Mouse (Mus musculus) myocyte (in vitro differentiated cells): ENCODE measurements around the gene Kalrn. TPM values are rescaled to one million over a fixed set of nuclear protein-coding genes. Genes with fewer than 3 reads are reported as not detected.

ENCODE experiments used
- H3K27me3 ChIP-seq: one replicate; pipeline ENCODE4 v1.6.1; 2011; ENCODE audit not compliant: control insufficient read depth, insufficient read depth, insufficient read length
- H3K36me3 ChIP-seq: one replicate; pipeline ENCODE4 v1.6.1; 2011; ENCODE audit not compliant: control insufficient read depth, insufficient read depth
- H3K4me2 ChIP-seq: one replicate; pipeline ENCODE4 v1.6.1; 2011; ENCODE audit warnings: low read depth, control low read depth
- H3K4me3 ChIP-seq: one replicate; pipeline ENCODE4 v1.5.1; 2011; ENCODE audit warnings: mild to moderate bottlenecking, control low read depth, moderate library complexity
- H3K79me2 ChIP-seq: one replicate; pipeline ENCODE4 v1.6.1; 2011; ENCODE audit not compliant: control insufficient read depth, insufficient read depth
- H3ac ChIP-seq: one replicate; pipeline ENCODE4 v1.6.1; 2011; ENCODE audit not compliant: control insufficient read depth, insufficient read length
- CEBPB ChIP-seq: IDR thresholded peaks from 2 replicates; pipeline ENCODE4 v1.6.1; 2011; ENCODE audit warnings: mild to moderate bottlenecking, moderate library complexity; ENCODE audit not compliant: poor library complexity, insufficient read depth, severe bottlenecking
- E2F4 ChIP-seq: IDR thresholded peaks from one replicate; pipeline ENCODE4 v1.6.1; 2011; ENCODE audit warnings: mild to moderate bottlenecking, control low read depth, moderate library complexity; ENCODE audit not compliant: insufficient read depth
- MAX ChIP-seq: IDR thresholded peaks from one replicate; pipeline ENCODE4 v1.6.1; 2011; ENCODE audit warnings: low read depth, mild to moderate bottlenecking, control low read depth
- MYOD1 ChIP-seq, 3 experiments: IDR thresholded peaks; one replicate each; pipeline ENCODE4 v1.6.1; 2011; ENCODE audit warnings: control low read depth in 2 of 3, low read depth in 2 of 3, mild to moderate bottlenecking in 2 of 3, moderate library complexity in 1 of 3; ENCODE audit not compliant: insufficient read length in 2 of 3, control insufficient read depth in 1 of 3
- MYOG ChIP-seq, 3 experiments: IDR thresholded peaks; one replicate each; pipeline ENCODE4 v1.6.1; 2011; ENCODE audit warnings: control low read depth in 2 of 3, low read depth in 2 of 3, mild to moderate bottlenecking in 2 of 3; ENCODE audit not compliant: insufficient read length in 2 of 3, control insufficient read depth in 1 of 3, insufficient read depth in 1 of 3
- POLR2A ChIP-seq: IDR thresholded peaks from one replicate; pipeline ENCODE4 v1.6.1; 2011; ENCODE audit warnings: low read depth, mild to moderate bottlenecking, control low read depth, moderate library complexity; ENCODE audit not compliant: insufficient read length
- POLR2AphosphoS2 ChIP-seq: IDR thresholded peaks from one replicate; pipeline ENCODE4 v1.6.1; 2011; ENCODE audit warnings: low read depth, control low read depth; ENCODE audit not compliant: insufficient read length
- REST ChIP-seq: IDR thresholded peaks from one replicate; pipeline ENCODE4 v1.6.1; 2011; ENCODE audit warnings: mild to moderate bottlenecking, control low read depth, moderate library complexity; ENCODE audit not compliant: insufficient read depth, insufficient read length
- SRF ChIP-seq: IDR thresholded peaks from one replicate; pipeline ENCODE4 v1.6.1; 2011; ENCODE audit warnings: low read depth; ENCODE audit not compliant: control insufficient read depth, insufficient read length
- TCF12 ChIP-seq: IDR thresholded peaks from one replicate; pipeline ENCODE4 v1.6.1; 2011; ENCODE audit warnings: mild to moderate bottlenecking, control low read depth; ENCODE audit not compliant: poor library complexity, insufficient read depth, severe bottlenecking
- TCF3 ChIP-seq: IDR thresholded peaks from one replicate; pipeline ENCODE4 v1.6.1; 2011; ENCODE audit warnings: low read depth, control low read depth; ENCODE audit not compliant: insufficient read length
- USF1 ChIP-seq: IDR thresholded peaks from one replicate; pipeline ENCODE4 v1.6.1; 2011; ENCODE audit warnings: low read depth, mild to moderate bottlenecking, control low read depth, moderate library complexity
- polyA plus RNA-seq: library from polyadenylated mRNA; unstranded; fragments of >200 nt; fragmentation: generic; extraction: Trizol; gene quantifications from one replicate; pipeline ENCODE4 v1.2.1, GENCODE M21; 2012; ENCODE audit warnings: missing spikeins

The Kalrn gene
- polyA plus RNA-seq, 1 experiment: 5.5 TPM

DNA sequence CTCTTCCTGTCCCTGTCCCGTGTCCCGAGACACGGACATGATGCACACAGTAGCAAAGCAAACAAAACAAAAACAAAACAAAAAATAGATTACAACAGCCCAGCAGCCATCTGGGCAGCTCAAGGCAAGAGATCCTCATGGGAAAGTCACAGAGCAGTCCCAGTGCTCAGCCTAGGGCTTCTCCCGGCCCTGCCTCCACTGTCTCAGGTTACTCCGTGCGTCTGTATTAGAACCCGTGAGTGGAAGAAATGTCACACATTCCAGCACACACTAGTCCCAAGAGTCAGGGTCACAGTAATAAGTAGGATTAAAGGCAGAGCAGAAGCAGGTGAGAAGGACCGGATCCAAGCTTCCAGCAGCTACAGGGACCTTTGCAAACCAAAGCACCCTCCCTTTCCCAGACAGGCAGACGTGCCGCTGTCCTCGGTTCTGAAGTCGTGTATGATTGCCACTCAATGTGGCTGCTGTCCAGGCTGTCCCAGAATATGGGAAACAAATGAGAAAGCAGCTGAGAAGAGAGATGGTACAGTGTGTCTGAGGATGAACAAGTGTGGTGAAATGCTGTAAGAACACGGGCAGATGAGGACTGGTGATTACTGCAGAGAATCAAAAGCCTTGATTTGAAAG, 173.1 kb downstream of the Kalrn start:
- no peak overlapping the region for H3K4me2 ChIP-seq
- no peaks in the 10 kb centered on the region for H3K36me3 ChIP-seq
- no peaks in the 10 kb centered on the region for H3K79me2 ChIP-seq
- no peak for TF ChIP-seq MYOD1 (IDR thresholded peaks at IDR 0.05; ENCODE audit: control insufficient read depth in 1 of 3, insufficient read length in 2 of 3, low read depth in 2 of 3)
- peak; percentile 94 for TF ChIP-seq REST
- no peaks in the 10 kb centered on the region for H3K27me3 ChIP-seq
- H3K4me3 ChIP-seq: no peak overlapping the region
- no peak overlapping the region for H3ac ChIP-seq

DNA sequence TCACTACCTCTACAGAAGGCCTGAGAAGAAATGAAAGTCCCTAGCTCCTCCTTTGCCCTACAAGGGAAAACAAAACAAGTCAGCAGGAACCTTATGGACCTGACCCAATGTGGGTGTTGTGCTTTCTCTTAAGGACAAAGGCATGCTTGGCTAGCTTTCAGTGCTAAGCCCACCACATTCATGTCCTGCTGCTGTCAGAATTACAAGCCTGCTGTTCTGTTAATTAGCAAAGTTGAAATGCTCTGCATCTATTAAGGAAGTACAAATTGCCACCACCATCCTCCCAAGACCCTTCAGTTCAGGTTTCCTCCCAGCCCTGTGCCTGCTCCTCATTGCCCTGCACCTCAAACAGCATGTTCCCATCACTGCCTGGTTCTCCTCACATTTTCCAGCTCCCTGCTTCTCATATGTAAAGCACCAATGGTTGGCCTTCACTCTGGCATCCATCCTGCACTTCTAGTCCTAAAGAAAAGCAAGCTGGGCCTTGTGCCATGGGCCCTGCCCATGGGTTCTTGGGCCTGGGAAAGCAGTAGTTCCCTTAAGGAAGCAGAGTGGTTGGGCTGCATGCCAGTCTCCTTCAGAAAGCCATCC, 178.0 kb downstream of the Kalrn start:
- H3ac ChIP-seq: no peak overlapping the region
- no peaks in the 10 kb centered on the region for H3K36me3 ChIP-seq
- no peak overlapping the region for H3K4me2 ChIP-seq
- TF ChIP-seq POLR2AphosphoS2 (no peak), CEBPB (no peak), USF1 (no peak), E2F4 (no peak)
- no peaks in the 10 kb centered on the region for H3K79me2 ChIP-seq
- no peaks in the 10 kb centered on the region for H3K27me3 ChIP-seq
- H3K4me3 ChIP-seq: no peak overlapping the region

DNA sequence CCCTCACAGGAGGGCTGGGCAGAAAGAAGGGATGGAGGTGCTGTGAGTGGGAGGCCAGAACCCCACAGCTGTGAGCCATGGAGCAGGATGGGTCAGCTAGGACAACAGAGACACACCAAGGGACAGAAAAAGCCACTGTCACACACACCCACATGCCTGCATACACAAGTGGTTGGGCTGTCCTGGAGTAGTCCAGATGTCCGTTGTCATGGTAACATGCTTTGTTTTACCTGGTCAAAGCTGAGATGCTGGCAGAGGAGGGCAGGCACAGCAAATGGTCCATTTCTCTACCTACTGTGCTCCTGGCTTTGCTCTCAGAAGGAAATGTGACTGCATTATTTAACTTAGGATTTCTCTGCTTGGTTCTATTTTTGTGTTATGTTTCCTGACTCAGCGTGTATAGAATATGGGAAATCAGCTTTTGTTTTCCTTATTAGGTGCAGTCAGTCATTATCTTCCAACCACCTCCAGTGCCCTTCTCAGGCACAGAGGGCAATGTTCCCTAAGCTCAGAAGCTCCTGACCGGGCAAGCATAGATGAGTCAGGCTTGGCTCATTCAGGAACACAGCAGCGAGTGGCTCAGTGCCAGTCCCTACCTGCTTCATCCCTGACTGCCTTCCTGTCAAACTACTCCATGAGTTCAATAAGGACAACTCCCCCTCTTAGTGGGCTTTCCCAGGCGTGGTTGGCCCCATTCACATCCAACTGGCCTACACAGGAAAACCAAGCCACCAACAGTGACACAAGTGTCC, 183.6 kb downstream of the Kalrn start:
- Histone ChIP-seq H3K36me3 (no peaks in the 10 kb centered on the region), H3ac (no peak overlapping the region), H3K27me3 (no peaks in the 10 kb centered on the region), H3K79me2 (no peaks in the 10 kb centered on the region), H3K4me2 (no peak overlapping the region), H3K4me3 (no peak overlapping the region)
- TF ChIP-seq TCF3: no peak
- no peak for TF ChIP-seq TCF12
- TF ChIP-seq SRF: no peak
- TF ChIP-seq E2F4: no peak
- TF ChIP-seq CEBPB: no peak
- no peak for TF ChIP-seq USF1
- TF ChIP-seq POLR2AphosphoS2: no peak

- Histone ChIP-seq H3K36me3 (no peaks in the 10 kb centered on the region), H3K4me2 (no peak overlapping the region), H3K27me3 (no peaks in the 10 kb centered on the region), H3ac (no peak overlapping the region), H3K79me2 (no peaks in the 10 kb centered on the region), H3K4me3 (no peak overlapping the region)
- no peak for TF ChIP-seq TCF3
- TF ChIP-seq E2F4: no peak
- TF ChIP-seq POLR2AphosphoS2: no peak
- TF ChIP-seq MYOG (IDR thresholded peaks at IDR 0.05; ENCODE audit: control insufficient read depth in 1 of 3, insufficient read depth in 1 of 3, insufficient read length in 2 of 3, low read depth in 2 of 3): no peak
- no peak for TF ChIP-seq POLR2A
- no peak for TF ChIP-seq TCF12
- no peak for TF ChIP-seq MYOD1 (IDR thresholded peaks at IDR 0.05; ENCODE audit: control insufficient read depth in 1 of 3, insufficient read length in 2 of 3, low read depth in 2 of 3)
- TF ChIP-seq CEBPB: no peak
- no peak for TF ChIP-seq REST
- TF ChIP-seq MAX: no peak
- TF ChIP-seq SRF: no peak
Measured at GRCm38 (mm10) chr16:34388871-34389270, 184.5 kb downstream of the Kalrn start.

DNA sequence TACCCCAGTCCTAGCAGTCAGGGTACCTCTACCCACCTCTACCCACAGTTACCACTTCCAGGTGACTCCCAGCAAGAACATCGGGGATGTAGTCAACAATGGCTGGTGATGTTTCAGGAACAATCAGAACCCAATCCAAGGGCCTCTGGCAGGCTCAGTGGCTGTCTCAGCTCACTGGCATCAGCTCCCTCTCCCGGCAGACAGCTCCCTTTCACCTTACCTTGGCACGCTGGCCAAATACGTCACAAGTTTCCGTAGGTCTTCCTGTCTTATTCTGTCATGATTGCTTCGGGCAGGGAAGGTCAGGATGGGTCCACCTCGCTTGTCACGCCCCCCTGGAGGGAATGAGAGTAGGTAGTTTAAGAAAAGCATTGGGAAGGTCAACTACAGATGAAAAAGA, 188.3 kb downstream of the Kalrn start:
- H3K4me2 ChIP-seq: no peak overlapping the region
- no peaks in the 10 kb centered on the region for H3K36me3 ChIP-seq
- no peaks in the 10 kb centered on the region for H3K27me3 ChIP-seq
- TF ChIP-seq MAX (no peak), TCF12 (no peak), TCF3 (no peak), MYOG (IDR thresholded peaks at IDR 0.05; ENCODE audit: control insufficient read depth in 1 of 3, insufficient read depth in 1 of 3, insufficient read length in 2 of 3, low read depth in 2 of 3) (no peak), SRF (no peak), POLR2A (no peak), USF1 (no peak), CEBPB (no peak), REST (no peak), MYOD1 (IDR thresholded peaks at IDR 0.05; ENCODE audit: control insufficient read depth in 1 of 3, insufficient read length in 2 of 3, low read depth in 2 of 3) (no peak), E2F4 (no peak), POLR2AphosphoS2 (no peak)
- no peak overlapping the region for H3ac ChIP-seq
- no peak overlapping the region for H3K4me3 ChIP-seq
- H3K79me2 ChIP-seq: no peaks in the 10 kb centered on the region
